Mouse (Mus musculus) megakaryocyte, adult 5-6 weeks (primary cell): ENCODE results near the gene Foxp1. TPM values are rescaled to one million over a fixed set of nuclear protein-coding genes. Genes with fewer than 3 reads are reported as not detected.

Experiments used
- ATAC-seq: 2 replicates; pipeline ENCODE4 v1.8.0; 2016; ENCODE audit warnings: mild to moderate bottlenecking, inconsistent platforms; ENCODE audit not compliant: poor library complexity, severe bottlenecking
- total RNA-seq, 2 experiments: library from RNA; stranded (forward) in 1 of 2; stranded (reverse) in 1 of 2; fragments of 153-499, 151-499 nt in 1 of 2; fragments of 221-1000, 200-1000 nt in 1 of 2; gene quantifications; 2 replicates each; pipeline versions ENCODE4 v1.2.3 to v1.2.4; 2015 to 2017

The Foxp1 gene
- total RNA-seq, 2 experiments from 2014 or later, result 59.5 to 85.2 TPM

DNA sequence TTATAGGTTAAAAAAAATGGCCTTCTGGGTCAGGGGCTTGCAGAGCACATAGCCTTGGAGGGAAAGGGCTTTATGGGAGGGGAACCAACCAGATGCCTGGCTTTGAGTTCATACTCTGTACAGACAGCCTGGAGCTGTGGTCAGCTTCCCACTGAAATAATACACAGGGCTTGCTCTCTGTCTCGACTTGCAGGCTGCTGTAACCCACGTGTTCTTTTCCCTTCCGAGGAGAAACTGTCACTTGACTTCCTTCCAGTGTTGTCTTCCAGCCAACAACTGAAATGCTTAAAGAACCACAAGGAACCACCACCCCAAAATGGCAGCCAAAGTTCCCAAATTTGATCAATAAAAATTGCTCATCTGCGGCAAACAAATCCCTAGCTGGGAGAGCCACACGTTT is 451.8 kb downstream of the Foxp1 start:
- ATAC-seq, result no peak

DNA sequence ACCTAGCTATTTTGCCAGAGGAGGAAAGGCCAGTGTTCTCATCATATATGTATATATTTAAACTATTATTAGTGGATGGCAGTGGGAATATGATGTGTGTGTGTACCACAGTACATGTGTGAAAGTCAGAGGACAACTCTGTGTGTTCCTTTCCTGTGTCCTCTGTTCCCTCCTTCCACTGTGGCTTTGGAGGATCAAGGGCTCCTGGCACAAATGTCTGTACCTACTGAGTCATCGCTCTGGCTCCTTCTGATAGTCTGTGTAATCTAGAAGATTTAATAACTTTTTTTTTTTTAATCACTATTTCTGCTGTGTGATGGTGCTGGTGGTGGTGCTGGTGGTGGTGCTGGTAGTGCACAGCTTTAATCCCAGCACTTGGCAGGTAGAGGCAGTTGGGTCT is 452.8 kb downstream of the Foxp1 start:
- ATAC-seq, result no peak

DNA sequence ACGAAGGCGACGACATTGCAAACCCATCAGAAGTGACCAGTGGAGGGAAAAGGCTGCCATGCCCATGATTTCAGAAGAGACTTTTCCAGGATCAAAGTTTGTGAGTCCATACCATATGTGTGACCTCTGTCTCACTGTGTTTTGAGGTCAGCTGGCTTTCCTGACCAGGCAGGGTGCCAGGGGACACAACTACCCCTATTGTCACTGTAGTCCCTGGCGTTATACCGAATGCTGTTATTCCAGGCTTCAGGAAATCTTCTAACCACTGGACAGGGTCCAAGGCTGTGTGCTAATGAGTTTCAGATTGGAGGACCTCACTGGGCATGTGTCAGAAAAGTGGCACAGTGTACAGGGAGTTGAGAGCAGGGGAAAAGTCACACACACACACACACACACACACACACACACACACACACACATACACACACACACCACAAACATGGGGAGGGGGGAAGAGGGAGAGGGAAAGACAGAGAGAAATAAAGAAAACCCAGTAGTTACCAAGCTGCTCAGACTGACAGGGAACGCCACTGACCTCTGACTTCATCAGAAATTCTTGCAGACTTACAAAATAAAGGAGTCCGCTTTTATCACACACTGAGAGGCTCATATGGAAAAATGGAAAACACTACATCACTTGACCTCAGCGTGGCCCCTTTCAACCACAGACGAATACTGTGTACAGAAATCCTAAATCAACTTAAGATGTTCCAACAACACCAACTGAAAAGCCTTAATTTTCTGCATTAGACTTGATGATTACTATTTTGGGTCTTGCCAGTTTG is 456.8 kb downstream of the Foxp1 start:
- no peak for ATAC-seq

DNA sequence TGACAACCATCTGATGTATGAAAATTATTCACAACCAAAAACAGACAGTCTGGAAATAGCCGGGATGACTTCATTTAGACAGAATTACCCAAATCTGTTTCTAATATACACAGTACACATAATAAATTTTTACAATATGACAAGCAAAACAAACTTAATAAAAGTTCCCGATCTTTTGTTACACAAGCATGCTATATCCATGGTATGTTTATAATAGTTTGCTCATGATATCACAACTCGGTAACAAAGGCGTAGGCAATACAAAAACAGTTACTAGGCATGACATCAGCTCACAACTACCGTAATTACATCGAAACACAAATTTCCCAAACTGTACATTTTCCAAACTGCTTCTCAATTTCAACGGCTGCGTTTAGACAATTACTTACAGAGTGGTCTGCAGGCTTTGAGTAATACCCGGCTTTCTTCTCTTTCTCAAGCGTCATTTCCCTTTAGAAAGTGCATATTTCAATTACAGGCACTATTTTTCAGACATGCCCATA is 458.5 kb downstream of the Foxp1 start:
- ATAC-seq, result no peak; the same call in 1 of the 2 replicates

DNA sequence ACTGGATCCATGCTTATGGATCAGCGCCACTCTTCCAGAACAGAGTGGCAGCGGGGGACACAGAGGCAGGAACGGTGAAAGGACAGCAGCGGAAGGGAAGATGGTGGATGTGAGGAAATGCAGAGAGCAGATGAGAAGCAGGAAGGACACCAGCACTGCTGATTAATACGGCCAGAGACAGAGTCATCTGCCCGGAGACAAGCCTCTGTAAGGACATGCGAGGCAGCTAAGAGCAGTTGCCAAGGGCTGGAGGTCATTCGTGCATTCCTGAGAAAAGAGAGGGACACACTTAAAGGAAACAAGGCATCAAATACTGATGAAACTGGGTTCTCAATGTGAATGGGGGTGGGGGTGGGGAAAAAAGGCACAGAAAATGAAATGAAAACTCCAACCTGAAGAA is 459.6 kb downstream of the Foxp1 start:
- ATAC-seq, result no peak

DNA sequence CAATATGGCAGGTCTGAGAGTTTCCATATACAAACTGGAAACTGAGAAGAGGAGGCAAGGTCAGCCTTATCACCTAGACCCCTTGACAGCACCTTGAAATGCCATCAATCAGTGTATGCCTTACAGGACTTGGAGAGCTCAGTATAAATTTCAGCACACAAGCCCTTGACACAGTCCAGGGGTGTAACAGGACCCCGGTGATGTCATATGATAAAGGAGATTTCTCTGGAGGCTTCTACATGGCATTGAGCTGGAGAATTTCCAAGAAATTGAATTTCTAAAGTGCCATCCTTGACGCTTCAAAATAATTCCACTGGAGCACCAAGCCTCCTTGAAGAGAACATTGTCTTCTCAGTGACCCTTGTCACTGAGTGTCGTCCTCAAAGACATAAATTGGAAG is 463.8 kb downstream of the Foxp1 start:
- no peak for ATAC-seq

DNA sequence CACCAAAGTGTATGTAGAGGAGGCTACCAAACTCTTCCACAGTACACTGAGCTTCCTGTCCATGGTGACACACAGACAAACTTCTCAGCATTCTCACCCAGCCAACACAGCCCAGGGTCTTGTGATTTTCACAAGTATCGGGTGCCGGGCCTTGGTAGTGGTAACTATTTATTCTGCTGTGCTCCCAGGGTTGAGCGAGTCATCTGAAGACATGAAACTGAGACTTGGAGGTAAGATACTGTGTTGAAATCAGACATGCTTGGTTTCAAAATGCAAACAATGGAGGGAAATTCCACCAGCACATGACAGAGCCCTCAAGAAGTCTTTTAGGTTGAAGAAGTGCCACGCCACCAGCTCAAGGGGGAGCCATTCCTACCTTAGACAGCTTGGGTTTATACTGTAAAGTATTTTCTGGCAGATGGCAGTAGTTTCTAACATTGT is 465.4 kb downstream of the Foxp1 start:
- ATAC-seq, result peak; percentile 61

DNA sequence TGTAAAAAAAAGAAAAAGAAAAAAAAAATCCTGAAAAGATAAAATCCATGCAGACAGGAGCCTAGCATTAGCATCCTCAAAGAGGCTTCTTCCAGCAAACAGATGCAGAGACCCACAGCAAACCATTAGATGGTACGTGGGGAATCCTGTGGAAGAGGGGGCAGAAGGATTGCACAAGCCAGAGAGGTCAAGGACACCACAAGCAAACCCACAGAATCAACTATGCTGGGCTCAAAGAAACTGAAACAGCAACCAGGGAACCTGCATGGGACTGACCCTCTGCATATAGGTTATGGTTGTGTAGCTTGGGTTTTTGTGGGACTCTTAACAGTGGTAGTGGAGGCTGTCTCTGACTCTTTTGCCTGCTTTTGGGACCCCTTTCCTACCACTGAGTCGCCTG is 466.1 kb downstream of the Foxp1 start:
- no peak for ATAC-seq

DNA sequence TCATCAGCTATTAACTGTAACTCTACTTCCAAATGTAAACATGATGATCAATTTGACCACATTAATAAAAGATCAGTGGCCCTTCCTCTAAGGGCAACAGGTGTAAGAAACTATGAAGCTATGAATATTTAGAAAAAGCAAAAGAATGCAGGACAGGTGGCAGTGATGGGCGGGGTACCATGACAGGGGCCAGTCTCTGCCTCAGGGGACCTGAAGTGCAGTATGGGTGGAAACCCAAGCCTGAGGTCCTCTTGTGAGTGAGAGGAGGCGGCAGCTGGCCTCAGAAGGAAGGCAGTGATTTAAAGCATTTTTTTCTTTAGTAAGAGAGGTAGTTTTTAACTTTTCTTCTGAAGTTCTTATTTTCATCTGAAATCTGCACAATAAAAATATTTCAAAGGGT is 468.5 kb downstream of the Foxp1 start:
- ATAC-seq, result no peak

DNA sequence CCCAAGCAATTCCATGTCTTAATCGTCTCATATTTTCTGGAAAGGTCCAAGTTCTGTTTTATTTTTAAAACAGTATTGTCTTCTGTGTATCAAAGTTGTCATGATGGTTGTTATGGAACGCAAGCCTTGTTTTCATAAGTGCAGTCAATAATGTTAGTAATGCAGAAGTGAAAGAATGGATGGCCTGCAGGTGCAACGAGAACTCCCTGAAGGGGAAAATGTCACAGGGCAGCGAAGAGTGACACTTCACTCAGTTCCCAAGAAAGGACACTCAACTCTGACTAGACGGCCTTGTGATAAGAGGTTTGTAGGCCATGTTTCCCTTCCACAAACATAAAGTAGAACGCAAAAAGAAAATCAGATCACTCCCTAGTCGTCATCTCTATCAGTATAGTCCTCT is 469.4 kb downstream of the Foxp1 start:
- peak; percentile 15; the same call in 1 of the 2 replicates for ATAC-seq

DNA sequence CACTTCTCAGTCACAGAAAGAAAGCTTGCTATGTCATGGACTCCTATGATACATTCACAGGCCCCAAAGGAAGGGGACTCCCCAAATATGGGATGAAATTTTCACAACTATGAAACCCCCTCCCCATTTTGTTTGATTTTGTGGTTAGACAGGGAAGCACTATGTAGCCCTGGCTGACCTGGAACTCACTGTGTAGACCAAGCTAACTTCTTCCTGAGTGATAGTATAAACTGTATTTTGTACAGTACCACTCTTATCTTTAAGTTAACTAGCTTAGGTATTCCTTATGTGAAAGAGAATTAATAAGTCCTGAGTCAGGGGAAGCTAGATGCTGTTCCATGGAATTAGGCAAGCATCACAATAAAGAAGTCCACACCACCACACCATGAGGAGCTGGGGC is 470.8 kb downstream of the Foxp1 start:
- ATAC-seq, result no peak

DNA sequence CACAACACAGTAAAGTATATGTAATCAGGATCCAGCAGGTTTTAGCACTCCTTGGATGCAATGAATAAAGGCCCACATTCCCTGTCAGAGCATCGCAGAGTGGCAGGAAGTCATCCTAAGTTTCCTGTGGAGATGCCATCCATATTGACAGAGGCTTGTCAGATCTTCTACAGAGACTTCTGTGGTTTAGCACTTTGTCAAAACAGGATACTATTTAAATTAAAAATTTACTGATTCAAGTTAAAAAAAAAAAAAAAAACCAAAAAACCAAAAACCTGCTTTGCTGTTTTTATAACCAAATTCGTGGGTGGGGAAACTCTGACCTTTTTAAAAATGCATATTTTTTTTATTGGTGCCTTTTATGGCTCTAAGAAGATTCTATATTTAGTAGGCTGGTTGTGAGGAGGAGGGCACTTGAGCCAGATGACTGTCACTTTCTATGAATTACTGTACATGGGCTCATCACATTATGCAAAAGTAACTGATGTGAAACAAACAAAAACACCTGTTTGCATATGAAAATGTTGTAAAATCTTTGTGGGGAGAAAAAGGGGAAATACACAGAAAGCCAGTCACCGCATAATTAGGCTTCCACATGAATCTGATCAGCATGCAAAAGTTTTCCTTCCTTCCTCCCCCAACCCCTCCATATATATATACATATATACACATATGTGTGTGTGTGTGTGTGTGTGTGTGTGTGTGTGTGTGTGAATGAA is 472.1 kb downstream of the Foxp1 start:
- peak; percentile 62 for ATAC-seq

DNA sequence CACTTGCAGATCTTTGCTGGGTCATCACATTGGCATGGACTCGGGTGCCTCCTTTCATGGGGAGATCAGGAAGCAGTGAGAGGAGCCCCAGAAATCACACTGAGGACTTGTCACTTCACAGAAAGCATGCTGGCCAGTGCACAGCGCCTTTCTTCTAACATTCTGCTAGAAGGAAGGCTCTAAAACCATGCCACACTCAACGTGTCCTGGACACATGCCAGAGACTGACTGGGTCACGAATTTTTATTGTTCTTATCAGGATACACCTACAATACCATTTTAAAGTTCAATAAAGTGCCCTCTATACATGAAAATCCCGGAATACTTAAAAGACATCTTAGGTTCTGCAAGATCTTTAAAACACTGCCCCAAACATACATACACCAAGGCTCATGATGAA is 475.2 kb downstream of the Foxp1 start:
- no peak for ATAC-seq

DNA sequence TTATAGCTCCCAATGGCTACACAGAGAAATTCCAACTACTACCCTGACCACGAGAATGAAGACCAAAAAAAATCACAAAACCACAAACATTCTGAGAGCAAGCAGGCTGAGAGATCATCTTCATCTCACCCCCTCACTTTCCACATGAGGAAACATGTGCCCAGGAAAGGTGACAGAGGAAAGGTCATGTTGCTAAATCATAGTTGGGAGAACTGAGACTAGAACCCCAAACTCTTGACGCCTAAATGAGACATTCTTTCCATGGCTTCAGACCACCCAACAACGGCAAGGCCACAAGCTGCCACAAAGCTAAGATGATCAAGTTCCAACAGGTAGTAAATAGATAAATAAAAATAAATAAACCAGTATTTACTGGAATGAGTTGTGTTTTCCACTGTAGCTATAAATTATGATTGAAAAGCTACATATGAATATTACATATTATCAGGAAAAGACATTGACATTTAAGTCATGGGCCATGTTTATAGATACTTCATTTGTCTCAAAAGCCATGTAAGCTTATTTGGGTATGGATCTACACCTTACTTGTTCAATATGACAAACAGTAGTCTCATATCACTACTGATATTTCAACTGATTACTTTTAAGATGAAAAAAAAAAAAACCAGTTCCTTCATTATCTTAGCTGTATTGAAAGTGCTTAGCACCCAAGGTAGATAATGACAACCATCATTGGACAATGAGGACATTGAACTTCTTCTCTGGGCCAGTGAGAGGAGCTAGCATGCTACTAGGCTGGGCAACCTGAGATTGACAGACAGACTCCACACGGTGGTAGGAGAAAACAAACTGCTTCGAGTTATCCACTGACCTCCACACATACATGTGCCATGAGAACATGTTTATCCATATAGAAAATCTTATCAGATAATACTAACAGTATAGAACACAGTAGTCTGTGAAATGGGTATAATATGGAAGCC is 476.4 kb downstream of the Foxp1 start:
- no peak for ATAC-seq

DNA sequence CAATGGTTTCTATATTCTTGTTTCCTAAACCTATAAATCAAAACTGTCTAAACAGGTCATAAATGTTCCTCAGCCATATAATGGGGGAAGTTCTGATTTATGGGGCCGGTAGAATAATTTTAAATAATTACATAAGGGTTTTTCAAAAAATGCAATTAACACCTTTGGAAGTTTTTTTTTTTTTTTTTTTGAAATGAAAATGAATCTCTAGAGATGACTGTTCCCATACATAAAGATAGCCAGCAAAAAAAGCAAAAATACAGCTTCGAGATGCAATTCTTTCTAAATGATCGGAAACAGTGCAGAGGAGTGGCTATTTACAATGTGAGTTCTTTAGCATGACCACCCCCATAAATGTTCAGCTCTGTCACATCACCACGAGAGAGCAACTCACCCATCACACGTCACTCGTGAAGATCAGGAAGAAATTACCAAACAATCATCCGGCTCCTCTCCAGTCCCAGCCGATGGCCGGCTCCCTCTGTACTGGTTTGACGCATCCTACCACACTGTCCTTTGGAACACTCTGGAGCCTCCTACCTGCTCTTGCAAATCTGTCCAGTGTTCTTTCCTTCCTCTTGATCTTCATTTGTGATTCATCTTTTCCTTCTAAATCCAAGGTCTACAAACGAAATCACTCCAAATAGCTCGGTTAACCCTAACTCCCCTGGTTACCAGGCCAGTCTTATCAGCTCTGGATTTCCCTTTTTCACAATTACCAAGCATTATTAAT is 478.4 kb downstream of the Foxp1 start:
- no peak for ATAC-seq

DNA sequence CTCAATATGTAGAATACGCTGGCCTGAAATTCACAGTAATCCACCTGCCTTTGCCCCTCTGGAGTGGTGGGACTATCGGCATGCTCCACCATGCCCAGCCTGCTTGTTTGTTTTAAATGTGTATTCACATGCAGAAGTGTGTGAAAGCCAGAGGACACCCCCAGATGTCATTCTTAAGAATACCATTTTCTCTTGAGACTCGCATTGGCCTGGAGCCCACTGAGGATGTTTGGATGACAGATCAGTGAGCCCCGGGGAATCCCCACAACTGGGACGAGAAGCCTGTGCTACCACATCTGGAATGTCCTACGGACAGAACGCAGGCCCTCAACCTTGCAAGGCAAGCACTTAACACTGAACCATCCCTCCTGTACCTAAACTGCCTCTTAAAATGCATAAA is 479.3 kb downstream of the Foxp1 start:
- no peak for ATAC-seq

DNA sequence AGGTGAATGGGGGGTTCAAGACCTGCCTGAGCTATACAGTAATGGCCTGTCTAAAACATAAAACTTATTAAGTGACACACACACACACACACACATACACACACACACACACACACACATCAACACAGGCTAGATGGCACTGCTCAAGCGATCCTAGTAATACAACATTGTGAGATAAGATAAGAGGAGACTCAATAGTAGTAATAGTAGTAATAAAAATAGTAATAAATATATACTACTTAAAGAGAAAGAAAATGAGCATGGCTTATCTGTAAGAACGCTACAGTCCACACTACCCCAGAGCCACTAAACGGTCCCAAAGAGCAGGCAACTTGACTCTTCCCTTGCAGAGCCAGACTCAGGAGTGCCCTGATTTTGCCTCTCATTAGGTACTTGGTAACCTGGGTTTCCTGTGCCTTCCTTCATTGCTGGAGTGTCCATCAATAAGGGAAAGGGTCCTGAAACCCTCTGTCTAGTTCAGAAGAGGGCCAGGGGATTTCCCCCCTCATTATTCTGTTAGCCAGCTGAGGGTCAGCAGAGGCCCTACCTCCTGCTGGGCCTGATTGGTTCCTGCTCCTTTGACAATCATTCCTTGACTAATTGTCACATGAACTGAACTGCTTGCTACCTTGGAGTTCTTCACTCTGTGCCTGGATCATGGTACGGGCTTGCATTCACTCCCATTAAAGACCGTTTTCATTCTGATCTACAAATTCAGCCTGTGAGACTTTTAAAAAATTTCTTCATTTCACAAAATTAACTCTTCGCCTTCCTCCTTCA is 480.2 kb downstream of the Foxp1 start:
- no peak for ATAC-seq

DNA sequence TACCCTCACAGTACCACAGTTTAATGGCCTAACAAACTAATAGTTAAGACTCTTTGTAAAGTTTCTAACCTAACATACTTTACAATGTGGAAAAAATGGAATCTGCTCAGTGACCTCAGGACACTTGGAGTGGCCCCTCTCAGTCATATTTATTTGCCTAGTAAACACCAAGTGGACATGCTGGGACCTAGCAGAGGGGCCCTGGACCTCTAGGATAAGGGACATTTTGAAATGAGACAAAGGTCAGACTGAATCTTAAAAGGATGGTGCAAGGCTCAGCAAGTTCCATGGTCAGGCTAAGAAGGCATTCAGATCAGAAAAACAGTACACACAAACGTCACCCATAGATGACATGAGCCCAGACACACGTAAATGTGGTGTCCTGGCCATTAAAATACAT is 483.5 kb downstream of the Foxp1 start:
- no peak for ATAC-seq
